Mouse (Mus musculus) frontal cortex, adult 2 months (tissue): ENCODE results near the gene Zfp866. TPM values are rescaled to one million over a fixed set of nuclear protein-coding genes. Genes with fewer than 3 reads are reported as not detected.

ENCODE experiments used
- DNase-seq, 2 experiments: peaks; one replicate each; pipeline ENCODE4 v3.0.0; 2022; ENCODE audit warnings: low spot score in 1 of 2; ENCODE audit errors: extremely low spot score in 1 of 2
- polyA plus RNA-seq: library from polyadenylated mRNA; depleted of rRNA; stranded (reverse); fragments of >200 nt; gene quantifications from 2 replicates; pipeline ENCODE4 v1.2.3, GENCODE M21; 2012

The Zfp866 gene
- polyA plus RNA-seq, 1 experiment = 22.4 TPM

- DNase-seq = no peak
These were observed 8.3 kb upstream of the Zfp866 start for GRCm38 (mm10) chr8:69799261-69799660.

DNA sequence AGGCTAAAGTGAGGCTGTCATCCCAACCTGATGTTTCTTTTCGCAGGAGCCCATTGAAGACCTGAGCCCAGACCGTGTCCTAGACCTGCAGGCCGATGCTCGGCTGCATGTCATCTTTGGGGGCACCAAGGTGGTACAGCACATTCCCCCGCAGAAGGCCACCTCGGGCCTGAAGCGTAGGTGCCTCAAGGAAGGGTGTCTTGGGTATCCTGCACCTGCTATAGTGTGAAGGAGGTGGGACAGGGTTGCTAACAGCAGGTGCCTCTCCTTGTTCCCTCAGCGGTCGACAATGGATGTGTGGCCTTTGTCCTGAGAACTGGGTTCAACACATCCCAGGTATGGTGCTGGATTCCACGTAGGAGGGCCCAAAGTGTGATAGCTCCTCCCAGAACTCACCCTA is 6.7 kb upstream of the Zfp866 start:
- no peak for DNase-seq

GRCm38 (mm10) chr8:69796721-69797345 is 5.9 kb upstream of the Zfp866 start:
- no peak for DNase-seq

GRCm38 (mm10) chr8:69794901-69795300 is 3.9 kb upstream of the Zfp866 start:
- no peak for DNase-seq

- DNase-seq = no peak
These were observed 3.1 kb upstream of the Zfp866 start for GRCm38 (mm10) chr8:69794096-69794495.

- DNase-seq = no peak
These were observed 2.7 kb upstream of the Zfp866 start for GRCm38 (mm10) chr8:69793666-69794065.

DNA sequence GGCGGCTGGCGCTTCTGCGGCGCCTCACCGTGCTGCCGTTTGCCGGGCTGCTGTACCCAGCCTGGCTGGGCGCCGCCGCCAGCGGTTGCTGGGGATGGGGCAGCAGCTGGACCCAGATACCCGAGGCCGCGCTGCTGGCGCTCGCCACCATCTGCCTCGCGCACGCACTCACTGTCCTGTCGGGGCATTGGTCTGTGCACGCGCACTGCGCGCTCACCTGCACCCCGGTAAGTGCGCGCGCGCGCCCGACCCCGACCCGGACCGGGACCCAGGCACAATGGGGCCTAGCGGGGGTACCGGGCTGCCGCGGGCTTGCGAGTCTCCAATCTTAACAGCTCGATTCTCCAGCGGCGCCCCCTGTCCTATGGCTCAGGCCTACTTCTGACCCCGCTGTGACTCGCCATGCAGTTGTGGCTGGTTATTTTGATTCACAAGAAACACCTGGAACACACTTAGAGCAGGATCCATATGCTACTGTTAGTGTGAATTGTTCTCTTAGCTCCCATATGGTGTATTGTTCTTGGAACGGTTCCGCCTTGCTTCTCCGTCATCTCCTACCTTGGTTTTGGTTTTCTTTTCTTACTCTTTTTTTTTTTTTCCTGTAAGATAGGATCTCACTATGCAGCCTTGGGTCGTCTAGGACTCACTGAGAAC is 564 bp upstream of the Zfp866 start:
- DNase-seq = no peak

DNA sequence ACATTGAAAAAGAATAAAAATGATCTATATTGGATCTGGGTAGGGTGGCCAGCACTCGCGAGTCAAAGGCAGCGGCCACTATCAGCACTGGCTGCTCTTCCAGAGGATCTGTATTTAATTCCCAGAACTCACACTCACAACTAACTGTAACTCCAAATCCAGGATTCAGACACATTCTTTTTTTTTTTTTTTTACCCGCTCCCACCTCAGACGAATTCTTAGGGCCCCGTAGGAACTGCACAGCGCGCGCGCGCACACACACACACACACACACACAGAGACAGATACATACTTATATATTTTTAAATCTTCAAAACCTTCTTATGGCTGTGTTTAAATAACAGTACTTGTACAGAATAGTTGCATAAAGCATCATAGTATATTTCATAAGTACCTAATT is 614 bp downstream of the Zfp866 start:
- no peak for DNase-seq

- no peak for DNase-seq
These were observed 1.2 kb downstream of the Zfp866 start for GRCm38 (mm10) chr8:69789731-69790130.

DNA sequence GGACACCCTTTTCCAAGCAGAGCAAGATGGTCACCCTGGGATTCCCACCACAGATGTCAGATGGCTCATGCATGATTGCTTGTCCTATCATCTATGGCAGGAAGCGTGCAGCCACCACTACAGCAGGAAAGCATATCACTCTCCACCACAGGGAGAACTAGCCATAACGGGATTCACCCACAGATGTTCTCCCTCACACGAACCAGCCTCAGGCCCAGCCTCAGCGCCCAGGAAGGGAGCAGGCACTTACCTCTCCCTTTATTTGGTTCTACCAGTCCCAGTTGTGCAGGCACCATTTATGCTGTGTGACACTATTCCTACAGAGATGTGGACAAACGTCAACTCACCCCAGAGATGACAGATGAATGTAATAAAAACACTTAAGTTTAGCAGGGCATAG is 1.9 kb downstream of the Zfp866 start:
- DNase-seq = no peak

- no peak for DNase-seq
These were observed 13.9 kb downstream of the Zfp866 start for GRCm38 (mm10) chr8:69777111-69777510.

GRCm38 (mm10) chr8:69775149-69775534 is 15.8 kb downstream of the Zfp866 start:
- DNase-seq = no peak

GRCm38 (mm10) chr8:69774503-69775148 is 16.4 kb downstream of the Zfp866 start, which contains the start of gene Gm20422:
Gene Gm20422, minus strand, starts transcription at chr8:69774886.
- peak; percentile 90 for DNase-seq

- DNase-seq = no peak
These were observed 18.9 kb downstream of the Zfp866 start for GRCm38 (mm10) chr8:69772106-69772505.

DNA sequence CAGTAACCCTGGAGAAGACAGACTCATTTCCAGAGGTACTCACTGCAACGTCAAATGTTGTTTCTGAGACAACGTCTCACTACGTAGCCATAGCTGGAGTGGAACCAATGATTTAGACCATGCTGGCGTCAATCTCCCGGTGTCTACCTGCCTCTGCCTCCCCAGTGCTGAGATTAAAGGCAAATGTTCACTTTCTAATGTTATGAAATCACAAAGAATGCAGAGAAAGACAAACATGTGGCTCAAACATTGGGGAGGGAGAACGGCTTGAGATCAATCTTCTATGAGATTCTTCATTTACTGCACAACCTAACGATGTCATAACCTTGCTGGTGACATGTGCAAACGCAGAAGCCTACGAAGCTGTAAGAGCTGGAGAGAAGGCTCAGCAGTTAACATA is 19.8 kb downstream of the Zfp866 start:
- no peak for DNase-seq

DNA sequence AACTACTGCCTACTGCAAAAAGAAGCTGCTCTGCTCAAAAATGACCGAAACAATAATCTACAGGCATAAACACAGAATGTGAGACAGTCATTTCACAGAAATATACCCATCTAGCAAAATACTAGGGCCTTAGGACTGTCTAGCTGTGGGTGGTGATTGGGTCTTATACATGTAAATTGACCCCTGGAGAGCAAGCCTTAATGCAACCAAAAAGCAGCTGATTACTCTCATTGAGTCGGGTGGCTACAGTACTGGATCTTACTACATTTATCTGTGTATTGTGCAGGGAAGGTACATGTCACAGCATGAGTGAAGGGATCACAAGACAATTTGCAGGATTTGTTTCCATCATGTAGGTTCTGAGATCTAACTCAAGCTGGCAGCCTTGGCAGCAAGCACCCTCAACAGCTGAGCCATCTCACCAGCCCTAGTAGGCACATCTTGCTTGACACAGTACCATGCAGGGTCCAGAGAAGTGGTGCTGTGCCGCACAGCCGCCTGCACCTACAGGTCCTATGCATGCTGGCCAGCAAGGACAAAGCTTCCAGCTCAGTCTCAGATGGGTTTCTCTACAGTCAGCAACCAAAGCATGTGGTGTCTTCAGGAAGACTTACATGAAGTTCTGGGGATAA is 29.0 kb downstream of the Zfp866 start:
- no peak for DNase-seq

- DNase-seq = no peak
These were observed 32.7 kb downstream of the Zfp866 start for GRCm38 (mm10) chr8:69758316-69758715.

DNA sequence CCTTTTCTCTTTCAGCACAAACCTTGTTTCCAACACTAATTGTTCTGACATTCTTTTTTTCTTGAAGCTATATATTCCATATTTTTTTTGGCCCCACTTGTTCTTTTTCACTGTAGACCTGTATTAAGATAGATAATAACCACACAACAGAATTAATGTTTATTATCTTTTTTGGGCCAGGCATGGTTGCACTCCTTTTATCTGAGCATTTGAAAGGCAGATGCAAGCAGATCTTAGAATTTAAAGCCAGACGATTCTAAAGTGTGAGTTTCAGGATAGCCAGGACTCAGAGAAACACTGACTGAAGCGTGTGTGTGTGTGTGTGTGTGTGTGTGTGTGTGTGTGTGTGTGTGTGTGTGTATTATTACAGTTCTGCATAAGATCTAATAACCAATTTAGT is 38.5 kb downstream of the Zfp866 start:
- no peak for DNase-seq

GRCm38 (mm10) chr8:69749544-69750454 is 41.2 kb downstream of the Zfp866 start, which contains the start of gene Zfp963:
Gene Zfp963, minus strand, starts transcription at chr8:69749970.
- DNase-seq = peak; percentile 90 to 95

DNA sequence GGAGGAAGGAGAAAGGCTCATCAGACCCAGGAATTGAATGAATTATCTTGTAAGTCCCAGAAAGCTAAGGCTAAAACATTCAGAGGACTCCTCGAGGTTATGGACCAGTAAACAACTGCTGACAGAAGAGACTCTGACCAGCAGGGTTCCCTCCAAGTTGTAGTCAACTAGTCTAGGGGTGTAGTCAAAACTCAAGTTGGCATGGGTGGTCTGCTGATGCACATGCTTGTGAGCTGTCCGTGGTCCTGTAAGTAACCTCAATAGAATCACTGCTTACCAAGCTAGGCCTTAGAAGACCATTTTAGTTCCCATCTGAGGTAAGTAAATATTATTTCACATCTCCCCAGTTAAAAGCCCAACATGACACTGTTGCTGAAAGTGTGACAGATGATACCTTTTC is 49.7 kb downstream of the Zfp866 start:
- no peak for DNase-seq
